Mouse (Mus musculus) stomach, embryonic 14.5 days (tissue): ENCODE data around the gene Gpr37l1. TPM values are rescaled to one million over a fixed set of nuclear protein-coding genes. Genes with fewer than 3 reads are reported as not detected.
A peak's percentile ranks its signal among the peaks of the same experiment; 100 is the strongest.

ENCODE experiments used
- ATAC-seq: fragments of 200-750 bp; cut with Nextera tagmentation; 2 replicates; pipeline ENCODE4 v1.8.0; 2017; ENCODE audit warnings: low read depth, moderate TSS enrichment; ENCODE audit not compliant: insufficient number of reproducible peaks, insufficient read depth, low FRiP score
- H3K27ac ChIP-seq: fragments of 300-500 bp; sonication (generic); 2 replicates; pipeline ENCODE4 v1.5.1; 2014; ENCODE audit warnings: mild to moderate bottlenecking, low read length, moderate library complexity, mixed read lengths
- H3K27me3 ChIP-seq: fragments of 300-500 bp; sonication (generic); 2 replicates; pipeline ENCODE4 v1.6.1; 2014; ENCODE audit warnings: low read length, control low read depth, mixed read lengths; ENCODE audit not compliant: control insufficient read depth, insufficient read depth
- H3K36me3 ChIP-seq: fragments of 300-500 bp; sonication (generic); 2 replicates; pipeline ENCODE4 v1.6.1; 2014; ENCODE audit warnings: mild to moderate bottlenecking, control low read depth, low read length, moderate library complexity, mixed read lengths; ENCODE audit not compliant: control insufficient read depth, insufficient read depth
- H3K4me1 ChIP-seq: fragments of 300-500 bp; sonication (generic); 2 replicates; pipeline ENCODE4 v1.6.1; 2014; ENCODE audit warnings: low read length, control low read depth, mixed read lengths; ENCODE audit not compliant: control insufficient read depth, insufficient read depth
- H3K4me2 ChIP-seq: fragments of 300-500 bp; sonication (generic); replicated peaks from 2 replicates; pipeline ENCODE4 v1.6.1; 2014; ENCODE audit warnings: low read depth, low read length, control low read depth
- H3K4me3 ChIP-seq: fragments of 300-500 bp; sonication (generic); 2 replicates; pipeline ENCODE4 v1.5.1; 2014; ENCODE audit warnings: low read depth, low read length, control low read depth
- H3K9ac ChIP-seq: fragments of 300-500 bp; sonication (generic); replicated peaks from 2 replicates; pipeline ENCODE4 v1.6.1; 2014; ENCODE audit warnings: low read depth, mild to moderate bottlenecking, control low read depth, low read length, moderate library complexity, mixed read lengths
- H3K9me3 ChIP-seq: fragments of 300-500 bp; sonication (generic); 2 replicates; pipeline ENCODE4 v1.6.1; 2016; ENCODE audit warnings: low read depth, low read length, control low read depth; ENCODE audit not compliant: control insufficient read depth
- WGBS: fragments of 180-500 bp; shearing (Covaris S2); extraction: QIAGEN DNeasy Blood & Tissue Kit; methylation state at CpG from one replicate; pipeline ENCODE4 v1.1.7; 2014; 5-methylcytosine and 5-hydroxymethylcytosine counted together
- polyA plus RNA-seq: library from polyadenylated mRNA; unstranded; fragments of >200 nt; fragmentation: Nextera tagmentation; extraction: Ambion mirVana; gene quantifications from 2 replicates; pipeline ENCODE4 v1.2.1, GENCODE M21; 2014

Gpr37l1 gene
- polyA plus RNA-seq, 1 experiment from 2014 or later, result 0.69 TPM

- Histone ChIP-seq H3K4me3 (no peak overlapping the region), H3K4me1 (0 out of 2 replicates have a peak, but pooled peaks cover 2% of the 10 kb centered on the region), H3K36me3 (no peaks in the 10 kb centered on the region), H3K27me3 (no peaks in the 10 kb centered on the region), H3K9ac (no peak overlapping the region), H3K4me2 (no peak overlapping the region), H3K9me3 (no peaks in the 10 kb centered on the region), H3K27ac (no peak overlapping the region)
- ATAC-seq, result no peak
- WGBS, result 84% methylated on average over 3 of the region's 3 CpGs
These were observed 10.2 kb upstream of the Gpr37l1 start for GRCm38 (mm10) chr1:135177724-135178123.

GRCm38 (mm10) chr1:135175176-135175575, 7.7 kb upstream of the Gpr37l1 start:
- Histone ChIP-seq H3K4me3 (no peak overlapping the region), H3K4me2 (no peak overlapping the region), H3K4me1 (no peaks in the 10 kb centered on the region), H3K9ac (no peak overlapping the region), H3K27ac (no peak overlapping the region), H3K27me3 (no peaks in the 10 kb centered on the region), H3K9me3 (no peaks in the 10 kb centered on the region), H3K36me3 (no peaks in the 10 kb centered on the region)
- WGBS, result 65% methylated on average over 3 of the region's 3 CpGs
- no peak for ATAC-seq

- H3K4me3 ChIP-seq, result no peak overlapping the region
- no peak overlapping the region for H3K9ac ChIP-seq
- WGBS, result 92% methylated on average over 6 of the region's 6 CpGs
- no peak for ATAC-seq
- no peaks in the 10 kb centered on the region for H3K9me3 ChIP-seq
- H3K4me2 ChIP-seq, result no peak overlapping the region
- H3K27ac ChIP-seq, result no peak overlapping the region
- peaks cover 3% of the 10 kb centered on the region; the same call in 1 of the 2 replicates for H3K4me1 ChIP-seq
- no peaks in the 10 kb centered on the region for H3K36me3 ChIP-seq
- no peaks in the 10 kb centered on the region for H3K27me3 ChIP-seq
These were observed 5.8 kb upstream of the Gpr37l1 start for GRCm38 (mm10) chr1:135173311-135173710.

GRCm38 (mm10) chr1:135171984-135172383, 4.5 kb upstream of the Gpr37l1 start:
- Histone ChIP-seq H3K9ac (no peak overlapping the region), H3K27ac (no peak overlapping the region), H3K4me3 (no peak overlapping the region), H3K9me3 (no peaks in the 10 kb centered on the region), H3K27me3 (no peaks in the 10 kb centered on the region), H3K36me3 (no peaks in the 10 kb centered on the region), H3K4me1 (peaks cover 3% of the 10 kb centered on the region; the same call in 1 of the 2 replicates), H3K4me2 (no peak overlapping the region)
- 51% methylated on average over 6 of the region's 6 CpGs for WGBS
- 0 out of 2 replicates have a peak, but pooled peaks have one; percentile 54 for ATAC-seq

- no peak overlapping the region for H3K9ac ChIP-seq
- no peak overlapping the region for H3K4me2 ChIP-seq
- peaks cover 3% of the 10 kb centered on the region; the same call in 1 of the 2 replicates for H3K4me1 ChIP-seq
- no peaks in the 10 kb centered on the region for H3K36me3 ChIP-seq
- no peak overlapping the region for H3K27ac ChIP-seq
- no peaks in the 10 kb centered on the region for H3K27me3 ChIP-seq
- no peak for ATAC-seq
- H3K4me3 ChIP-seq, result no peak overlapping the region
- WGBS, result 78% methylated on average over 7 of the region's 7 CpGs
- no peaks in the 10 kb centered on the region for H3K9me3 ChIP-seq
These were observed 3.7 kb upstream of the Gpr37l1 start for GRCm38 (mm10) chr1:135171202-135171601.

- Histone ChIP-seq H3K9me3 (no peaks in the 10 kb centered on the region), H3K9ac (no peak overlapping the region), H3K27me3 (no peaks in the 10 kb centered on the region), H3K36me3 (no peaks in the 10 kb centered on the region), H3K4me1 (peaks cover 3% of the 10 kb centered on the region; the same call in 1 of the 2 replicates), H3K27ac (no peak overlapping the region), H3K4me2 (no peak overlapping the region), H3K4me3 (no peak overlapping the region)
- WGBS, result 59% methylated on average over 10 of the region's 10 CpGs
- ATAC-seq, result no peak
These were observed 2.8 kb upstream of the Gpr37l1 start for GRCm38 (mm10) chr1:135170299-135170698.

GRCm38 (mm10) chr1:135169556-135170224, 2.2 kb upstream of the Gpr37l1 start:
- Histone ChIP-seq H3K27me3 (no peaks in the 10 kb centered on the region), H3K36me3 (no peaks in the 10 kb centered on the region), H3K27ac (no peak overlapping the region), H3K4me2 (no peak overlapping the region), H3K4me3 (no peak overlapping the region), H3K9me3 (no peaks in the 10 kb centered on the region), H3K4me1 (peaks cover 3% of the 10 kb centered on the region; the same call in 1 of the 2 replicates), H3K9ac (no peak overlapping the region)
- whole genome bisulfite sequencing, result 45% methylated on average over 12 of the region's 12 CpGs
- no peak for ATAC-seq

GRCm38 (mm10) chr1:135168453-135169200, 1.1 kb upstream of the Gpr37l1 start:
- H3K27ac ChIP-seq, result no peak overlapping the region
- H3K4me2 ChIP-seq, result no peak overlapping the region
- H3K9ac ChIP-seq, result no peak overlapping the region
- H3K27me3 ChIP-seq, result no peaks in the 10 kb centered on the region
- 90% methylated on average over 10 of the region's 10 CpGs for WGBS
- no peaks in the 10 kb centered on the region for H3K36me3 ChIP-seq
- peaks cover 3% of the 10 kb centered on the region; the same call in 1 of the 2 replicates for H3K4me1 ChIP-seq
- no peak overlapping the region for H3K4me3 ChIP-seq
- H3K9me3 ChIP-seq, result no peaks in the 10 kb centered on the region
- ATAC-seq, result no peak
